Mouse (Mus musculus) c-Kit-positive CD71-negative TER-119-negative erythroid progenitor cells, embryonic 14.5 days (primary cell): ENCODE data around the gene Itch.
"Not testable (repeated sequence)": the region's sequence is repeated elsewhere in the genome, so short reads cannot be mapped to it uniquely, and the experiment has no call there.

Experiments
- DNase-seq: peaks from one replicate; pipeline ENCODE4 v3.0.0-alpha.2; 2013; ENCODE audit warnings: low read depth

Gene Itch

GRCm38 (mm10) chr2:155133011-155133976, at the start of gene Itch:
Gene Itch (plus strand): TSS chr2:155133509.
- peak; percentile 83 for DNase-seq

GRCm38 (mm10) chr2:155084546-155084945, 48.8 kb upstream of the Itch start:
- DNase-seq, result no peak

- DNase-seq, result no peak
These were observed 47.0 kb upstream of the Itch start for GRCm38 (mm10) chr2:155086328-155086727.

- DNase-seq, result no peak
These were observed 45.0 kb upstream of the Itch start for GRCm38 (mm10) chr2:155088264-155088663.

GRCm38 (mm10) chr2:155090909-155091742, 42.2 kb upstream of the Itch start:
- DNase-seq, result no peak

- DNase-seq, result no peak
These were observed 41.6 kb upstream of the Itch start for GRCm38 (mm10) chr2:155091743-155092075.

GRCm38 (mm10) chr2:155093418-155093817, 39.9 kb upstream of the Itch start:
- DNase-seq, result no peak

GRCm38 (mm10) chr2:155098720-155099380, 34.5 kb upstream of the Itch start:
- no peak for DNase-seq

- no peak for DNase-seq
These were observed 33.9 kb upstream of the Itch start for GRCm38 (mm10) chr2:155099421-155099820.

GRCm38 (mm10) chr2:155099994-155100795, 33.1 kb upstream of the Itch start:
- DNase-seq, result no peak

- no peak for DNase-seq
These were observed 32.5 kb upstream of the Itch start for GRCm38 (mm10) chr2:155100796-155101259.

- no peak for DNase-seq
These were observed 31.5 kb upstream of the Itch start for GRCm38 (mm10) chr2:155101761-155102181.

- no peak for DNase-seq
These were observed 29.7 kb upstream of the Itch start for GRCm38 (mm10) chr2:155103607-155104006.

- not testable (repeated sequence) for DNase-seq
These were observed 26.0 kb upstream of the Itch start for GRCm38 (mm10) chr2:155107276-155107675.

GRCm38 (mm10) chr2:155115216-155115830, 18.0 kb upstream of the Itch start:
- DNase-seq, result no peak

- DNase-seq, result no peak
These were observed 910 bp downstream of the Itch start for GRCm38 (mm10) chr2:155133977-155134860.

- DNase-seq, result no peak
These were observed 1.8 kb downstream of the Itch start for GRCm38 (mm10) chr2:155135092-155135491.

GRCm38 (mm10) chr2:155135534-155135933, 2.2 kb downstream of the Itch start:
- no peak for DNase-seq

- no peak for DNase-seq
These were observed 7.7 kb downstream of the Itch start for GRCm38 (mm10) chr2:155140986-155141385.

GRCm38 (mm10) chr2:155142025-155142555, 8.8 kb downstream of the Itch start:
- no peak for DNase-seq
